Mouse (Mus musculus): ENCODE results near the gene Tnfsf13.

- no peak for TF ChIP-seq POLR2A (IDR thresholded peaks at IDR 0.05; ENCODE audit: borderline replicate concordance, low read depth, low read length)
- TF ChIP-seq CTCF (IDR thresholded peaks at IDR 0.05; ENCODE audit: low read depth, low read length): no peak
Observed at GRCm38 (mm10) chr11:69707480-69707847, 21.9 kb upstream of the Tnfsf13 start.

Data from bone marrow macrophage, adult 2 months (primary cell).